Mouse (Mus musculus) liver, embryonic 15.5 days (tissue): Measurements from ENCODE around the gene Tdp2. TPM values are rescaled to one million over a fixed set of nuclear protein-coding genes. Genes with fewer than 3 reads are reported as not detected.

Source experiments
- ATAC-seq: fragments of 200-750 bp; cut with Nextera tagmentation; 2 replicates; pipeline ENCODE4 v1.8.0; 2017; ENCODE audit warnings: moderate number of reproducible peaks, mild to moderate bottlenecking, moderate library complexity; ENCODE audit not compliant: insufficient read depth
- H3K27ac ChIP-seq: fragments of 300-500 bp; sonication (generic); replicated peaks from 2 replicates; pipeline ENCODE4 v1.5.1; 2015; ENCODE audit warnings: mild to moderate bottlenecking, inconsistent platforms
- H3K27me3 ChIP-seq: fragments of 300-500 bp; sonication (generic); 2 replicates; pipeline ENCODE4 v1.6.1; 2015; ENCODE audit warnings: mild to moderate bottlenecking, inconsistent platforms
- H3K36me3 ChIP-seq: fragments of 300-500 bp; sonication (generic); replicated peaks from 2 replicates; pipeline ENCODE4 v1.6.1; 2015; ENCODE audit warnings: moderate library complexity, mild to moderate bottlenecking, inconsistent platforms
- H3K4me1 ChIP-seq: fragments of 300-500 bp; sonication (generic); replicated peaks from 2 replicates; pipeline ENCODE4 v1.6.1; 2015; ENCODE audit warnings: inconsistent platforms
- H3K4me2 ChIP-seq: fragments of 300-500 bp; sonication (generic); 2 replicates; pipeline ENCODE4 v1.6.1; 2015; ENCODE audit warnings: moderate library complexity, mild to moderate bottlenecking, inconsistent platforms
- H3K4me3 ChIP-seq: fragments of 300-500 bp; sonication (generic); replicated peaks from 2 replicates; pipeline ENCODE4 v1.5.1; 2015; ENCODE audit warnings: mild to moderate bottlenecking, inconsistent platforms
- H3K9ac ChIP-seq: fragments of 300-500 bp; sonication (generic); 2 replicates; pipeline ENCODE4 v1.6.1; 2015; ENCODE audit warnings: moderate library complexity, mild to moderate bottlenecking, inconsistent platforms
- H3K9me3 ChIP-seq: fragments of 300-500 bp; sonication (generic); replicated peaks from 2 replicates; pipeline ENCODE4 v1.6.1; 2016; ENCODE audit warnings: inconsistent platforms
- WGBS: fragments of 180-500 bp; shearing (Covaris S2); methylation state at CpG from one replicate; pipeline ENCODE4 v1.1.7; 2015; ENCODE audit warnings: mixed read lengths; ENCODE audit not compliant: insufficient replicate concordance; 5-methylcytosine and 5-hydroxymethylcytosine counted together
- polyA plus RNA-seq: library from polyadenylated mRNA; unstranded; fragments of >200 nt; fragmentation: Nextera tagmentation; extraction: Ambion mirVana; gene quantifications from 2 replicates; pipeline ENCODE4 v1.2.1, GENCODE M21; 2015

Tdp2 gene
- polyA plus RNA-seq, 1 experiment from 2014 or later = 23.2 TPM

GRCm38 (mm10) chr13:24882411-24882810, 50.9 kb downstream of the Tdp2 start:
- Histone ChIP-seq H3K9ac (no peak overlapping the region), H3K4me3 (no peak overlapping the region), H3K27ac (no peak overlapping the region), H3K36me3 (no peaks in the 10 kb centered on the region), H3K4me1 (0 out of 2 replicates have a peak, but pooled peaks cover 3% of the 10 kb centered on the region), H3K4me2 (no peak overlapping the region), H3K27me3 (no peaks in the 10 kb centered on the region), H3K9me3 (no peaks in the 10 kb centered on the region)
- WGBS = 77% methylated on average over 6 of the region's 6 CpGs
- no peak for ATAC-seq

- Histone ChIP-seq H3K4me2 (no peak overlapping the region), H3K9ac (no peak overlapping the region), H3K4me3 (no peak overlapping the region), H3K4me1 (no peaks in the 10 kb centered on the region), H3K36me3 (no peaks in the 10 kb centered on the region), H3K9me3 (no peaks in the 10 kb centered on the region), H3K27ac (no peak overlapping the region), H3K27me3 (no peaks in the 10 kb centered on the region)
- ATAC-seq = peak; percentile 22; the same call in 1 of the 2 replicates
- 51% methylated on average over 1 of the region's 1 CpGs for WGBS
These were observed 58.1 kb downstream of the Tdp2 start for GRCm38 (mm10) chr13:24889554-24889953.

Other genes starting within 250 kb of the Tdp2 start
- gene Ripor2, start 249.5 kb upstream of the Tdp2 start, polyA plus RNA-seq = 3.1 and 3.2 TPM in 2 replicates
- gene Armh2, start 90.4 kb upstream of the Tdp2 start, polyA plus RNA-seq = not detected in 2 replicates
- 95.4 and 113 TPM in 2 replicates for gene Gmnn, start 69.8 kb upstream of the Tdp2 start, polyA plus RNA-seq
- gene BC005537, start 30.0 kb upstream of the Tdp2 start, polyA plus RNA-seq = 8.3 and 11.3 TPM in 2 replicates
- gene Acot13, start 139 bp upstream of the Tdp2 start, polyA plus RNA-seq = 50.0 and 55.1 TPM in 2 replicates
- 0.13 and 0.15 TPM in 2 replicates for gene D130043K22Rik, start 13.5 kb downstream of the Tdp2 start, polyA plus RNA-seq
- 3.5 and 4.0 TPM in 2 replicates for gene Aldh5a1, start 106.0 kb downstream of the Tdp2 start, polyA plus RNA-seq
- gene Gpld1, start 111.5 kb downstream of the Tdp2 start, polyA plus RNA-seq = 11.7 and 17.2 TPM in 2 replicates
- 7.8 and 8.4 TPM in 2 replicates for gene Mrs2, start 188.7 kb downstream of the Tdp2 start, polyA plus RNA-seq
- 0.09 and 0.78 TPM in 2 replicates for gene Dcdc2a, start 224.3 kb downstream of the Tdp2 start, polyA plus RNA-seq